Mouse (Mus musculus) thymus, postnatal 4 days (tissue): ENCODE results near the gene Smug1.

ENCODE experiments used
- DNase-seq: peaks from one replicate; pipeline ENCODE4 v3.0.0; 2021

Smug1 gene

DNA sequence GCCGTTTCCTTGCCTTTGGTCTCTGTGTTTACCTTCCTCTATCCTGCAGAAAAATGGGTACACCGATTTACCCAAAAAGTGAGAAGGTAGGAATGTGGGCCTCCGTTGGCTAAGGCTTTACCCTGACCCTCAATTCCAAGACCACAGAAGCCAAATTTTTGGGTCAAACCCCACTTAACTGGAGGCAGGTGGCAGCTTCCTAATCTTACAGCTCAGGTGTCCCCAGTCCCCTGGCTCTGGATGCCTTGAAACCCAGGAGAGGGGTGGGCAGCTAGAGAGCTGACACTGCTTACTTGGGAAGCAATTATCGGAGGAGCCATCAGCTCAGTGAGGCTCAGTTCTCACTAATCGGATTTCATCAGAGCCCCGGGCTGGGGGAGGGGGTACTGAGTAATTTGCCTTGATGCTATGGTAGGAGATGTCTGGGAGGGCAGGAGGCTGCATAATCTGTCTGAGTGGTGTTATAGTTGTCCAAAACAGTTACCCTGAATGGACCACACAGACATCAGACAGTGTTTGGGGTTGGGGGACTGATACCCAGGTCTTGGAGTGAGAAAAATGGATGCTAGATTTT is at the start of gene Smug1:
TSS of gene Smug1 (minus strand) at position 51 of the 574 bp plus-strand sequence.
- DNase-seq = no peak

- no peak for DNase-seq
These were observed 49.2 kb upstream of the Smug1 start for GRCm38 (mm10) chr15:103216052-103216451.

DNA sequence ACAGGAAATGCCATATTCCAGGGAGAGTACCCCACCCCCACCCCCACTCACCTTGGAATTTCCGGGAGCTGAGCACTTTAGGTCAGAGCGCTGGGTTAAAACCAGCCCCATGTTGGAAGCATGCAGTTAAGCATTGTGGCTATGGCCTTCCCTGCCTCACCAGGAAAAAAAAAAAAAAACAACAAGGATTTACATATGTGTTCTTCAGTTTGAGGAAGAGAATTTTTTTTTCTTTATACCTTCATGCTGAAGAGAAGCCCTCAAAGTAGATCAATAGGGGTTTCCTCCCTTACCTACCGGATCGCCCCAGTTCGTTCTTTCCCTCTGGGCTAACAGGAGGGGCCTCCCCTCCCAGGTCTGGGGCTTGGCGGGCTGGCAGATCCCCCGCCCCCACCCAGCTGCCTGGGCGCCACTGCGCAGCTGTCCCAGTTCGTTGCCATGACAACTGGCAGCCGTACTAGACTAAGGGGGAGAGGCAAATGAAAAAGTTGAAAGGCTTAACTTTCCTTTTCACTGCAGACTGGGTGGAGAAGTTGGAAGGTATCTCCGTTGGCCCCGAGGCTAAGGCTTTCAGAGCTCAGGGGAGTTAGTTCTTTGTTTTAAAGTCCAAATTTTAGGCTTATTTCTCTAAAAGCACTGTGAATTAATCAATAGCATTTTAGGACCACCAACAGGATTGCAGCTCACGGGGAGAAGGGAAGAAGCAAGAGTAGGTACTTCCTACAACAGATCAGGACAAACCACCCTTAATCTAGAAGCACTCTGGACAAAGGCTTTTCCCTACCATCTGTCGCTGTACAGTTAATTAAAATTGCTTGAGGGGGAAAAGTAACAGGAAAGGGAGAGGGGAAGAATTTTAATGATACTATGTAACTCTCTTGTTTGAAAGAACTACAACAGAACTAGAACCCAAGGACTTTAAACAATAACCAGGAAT is 48.3 kb upstream of the Smug1 start:
- peak; percentile 94 for DNase-seq

GRCm38 (mm10) chr15:103214149-103214548 is 47.3 kb upstream of the Smug1 start:
- DNase-seq = no peak

DNA sequence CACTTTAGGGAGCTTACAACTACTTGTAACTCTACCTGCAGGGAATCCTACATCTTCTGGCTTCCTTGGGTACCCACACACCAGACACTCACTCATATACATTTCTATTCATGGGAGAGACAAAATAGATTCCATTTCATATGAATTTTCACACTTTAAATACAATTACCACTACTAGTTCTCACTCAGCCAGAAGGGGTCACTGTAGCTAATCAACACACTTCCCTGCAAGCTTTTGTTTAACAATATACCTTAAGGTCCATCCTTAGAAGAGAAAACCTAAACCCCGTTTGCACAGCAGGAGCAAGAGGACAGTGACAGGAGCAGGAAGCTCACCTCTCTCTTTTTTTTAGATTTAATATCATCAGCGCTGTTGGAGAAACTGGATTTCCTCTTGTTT is 38.3 kb upstream of the Smug1 start:
- no peak for DNase-seq

DNA sequence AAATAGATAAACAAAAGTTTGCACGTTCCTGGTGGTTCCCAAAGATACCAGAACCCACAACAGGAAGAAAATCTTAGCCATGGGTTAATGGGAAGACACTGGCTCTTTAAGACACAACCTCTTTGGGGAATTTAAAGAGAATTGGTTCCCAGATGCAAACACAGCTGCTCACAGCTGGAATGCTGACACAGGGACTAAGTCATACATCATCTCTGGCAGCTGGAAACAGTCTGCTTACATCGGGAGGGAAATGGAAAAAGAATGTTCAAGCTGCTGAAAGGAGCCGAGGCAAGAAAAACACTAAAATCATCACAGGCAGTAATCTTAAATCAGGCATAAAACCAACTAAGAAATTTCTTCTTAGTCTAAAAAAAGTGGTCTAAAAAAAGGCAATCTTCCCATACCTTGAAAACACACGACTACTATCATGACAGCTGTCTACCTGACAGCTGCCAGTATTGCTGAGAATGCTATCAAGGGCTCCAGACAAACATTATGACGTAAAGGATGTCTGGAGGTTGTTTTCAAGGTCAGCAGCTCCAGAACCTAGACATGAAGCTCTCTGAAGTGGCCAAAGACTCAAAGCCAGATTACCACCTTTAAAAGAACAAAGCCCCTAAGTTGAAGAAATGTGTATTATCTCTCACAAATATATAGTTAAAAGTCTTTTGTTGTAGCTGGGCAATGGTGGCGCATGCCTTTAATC is 35.3 kb upstream of the Smug1 start:
- no peak for DNase-seq

DNA sequence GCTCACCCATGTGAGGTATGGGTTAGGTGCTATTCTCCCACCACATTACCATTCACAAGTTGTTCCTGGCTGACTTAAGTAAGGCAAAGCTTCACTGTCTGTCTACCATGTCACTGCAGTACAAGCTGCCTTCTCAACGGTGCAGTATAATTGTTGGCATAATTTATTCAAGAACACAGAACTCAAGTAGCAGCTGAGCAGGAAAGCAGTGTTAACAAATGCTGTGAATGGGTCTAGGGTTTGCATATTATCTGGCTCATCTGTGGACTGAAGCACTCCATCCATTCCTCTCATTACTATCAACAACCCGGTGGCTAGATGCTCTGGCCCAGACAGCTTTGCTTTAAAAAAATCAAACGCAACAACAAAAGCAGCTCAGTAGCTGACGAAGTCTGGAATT is 30.9 kb upstream of the Smug1 start:
- DNase-seq = no peak

DNA sequence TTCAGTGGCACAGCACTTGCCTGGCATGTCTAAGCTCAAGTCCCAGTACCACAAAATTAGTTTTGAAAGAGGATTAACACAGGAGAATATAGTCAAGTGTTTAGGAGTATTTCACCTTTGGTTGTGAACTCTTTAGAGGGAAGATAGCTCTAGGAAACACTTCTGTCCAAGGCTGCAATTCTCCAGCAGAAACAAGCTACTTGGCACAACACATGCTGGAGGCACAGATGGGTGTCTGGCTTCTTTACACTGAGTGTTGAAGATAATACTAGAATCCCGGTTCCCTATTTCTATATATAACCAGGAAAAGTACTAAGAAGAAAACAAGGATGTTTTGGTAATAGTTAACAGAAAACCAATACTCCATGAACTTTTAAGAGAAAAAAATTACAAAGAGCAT is 29.9 kb upstream of the Smug1 start:
- DNase-seq = no peak

GRCm38 (mm10) chr15:103193606-103194005 is 26.7 kb upstream of the Smug1 start:
- no peak for DNase-seq

DNA sequence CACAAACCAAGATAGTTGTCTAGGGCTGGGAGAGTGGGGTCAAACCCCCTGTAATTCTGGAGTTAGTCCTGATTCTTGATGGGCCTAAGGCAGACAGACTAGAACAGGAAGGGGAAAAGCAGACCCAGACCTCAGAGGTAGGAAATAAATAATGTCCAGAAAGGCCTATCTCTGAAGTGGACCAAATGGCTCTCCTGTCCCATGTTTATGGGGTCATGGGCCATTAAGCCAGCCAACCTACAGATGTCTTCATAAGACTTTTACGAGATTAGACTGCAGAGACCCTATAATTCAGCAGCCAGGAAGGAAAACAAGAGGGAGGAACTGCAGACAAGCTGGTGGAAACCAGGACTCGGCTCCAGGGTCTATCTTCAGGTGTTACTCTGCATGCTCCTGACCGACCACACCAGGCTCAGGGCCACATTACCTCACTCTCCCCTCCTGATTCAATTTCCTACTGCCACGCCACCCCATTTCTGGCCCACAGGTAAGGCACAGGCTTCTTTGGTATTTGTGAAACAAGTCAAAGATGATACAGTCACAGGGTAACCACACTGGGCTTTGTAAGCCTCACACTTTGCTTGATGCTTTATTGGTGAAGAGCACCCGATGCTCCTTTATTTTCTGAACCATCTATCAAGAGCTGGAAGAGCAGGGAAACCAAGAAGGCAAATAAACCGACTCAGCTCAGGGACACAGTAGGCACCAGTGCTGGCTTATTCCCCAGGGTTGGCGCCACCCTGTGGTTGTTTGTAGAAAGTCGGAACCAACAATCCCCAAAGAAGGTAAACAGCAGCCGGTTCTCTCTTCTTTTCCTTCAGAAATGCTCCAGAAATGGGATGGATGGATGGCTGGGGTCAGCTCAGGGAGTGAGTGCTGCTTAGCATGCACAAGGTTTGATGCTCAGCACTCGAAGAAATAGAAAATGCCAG is 23.9 kb upstream of the Smug1 start:
- DNase-seq = peak; percentile 72

DNA sequence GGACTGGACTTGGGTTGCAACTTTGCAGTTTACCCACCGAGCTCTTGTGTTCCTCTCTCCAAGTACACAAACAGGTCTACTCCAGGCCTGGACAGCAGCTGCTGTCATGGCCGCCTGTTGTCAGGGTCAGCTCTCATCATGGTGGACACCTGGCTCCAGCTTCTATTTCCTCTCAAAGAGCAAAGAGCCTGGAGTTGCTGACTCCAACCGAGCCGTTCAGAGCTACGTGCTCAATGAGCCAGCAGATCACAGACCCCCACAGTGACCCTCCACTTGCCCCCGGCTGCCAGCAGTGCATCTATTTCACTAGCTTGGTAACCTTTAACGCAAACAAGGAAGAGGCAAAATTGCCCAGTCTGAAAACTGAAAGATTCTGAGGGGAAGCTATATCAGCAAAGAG is 23.2 kb upstream of the Smug1 start:
- no peak for DNase-seq

GRCm38 (mm10) chr15:103187803-103188202 is 20.9 kb upstream of the Smug1 start:
- no peak for DNase-seq

GRCm38 (mm10) chr15:103185462-103186198 is 18.7 kb upstream of the Smug1 start:
- DNase-seq = peak; percentile 63

DNA sequence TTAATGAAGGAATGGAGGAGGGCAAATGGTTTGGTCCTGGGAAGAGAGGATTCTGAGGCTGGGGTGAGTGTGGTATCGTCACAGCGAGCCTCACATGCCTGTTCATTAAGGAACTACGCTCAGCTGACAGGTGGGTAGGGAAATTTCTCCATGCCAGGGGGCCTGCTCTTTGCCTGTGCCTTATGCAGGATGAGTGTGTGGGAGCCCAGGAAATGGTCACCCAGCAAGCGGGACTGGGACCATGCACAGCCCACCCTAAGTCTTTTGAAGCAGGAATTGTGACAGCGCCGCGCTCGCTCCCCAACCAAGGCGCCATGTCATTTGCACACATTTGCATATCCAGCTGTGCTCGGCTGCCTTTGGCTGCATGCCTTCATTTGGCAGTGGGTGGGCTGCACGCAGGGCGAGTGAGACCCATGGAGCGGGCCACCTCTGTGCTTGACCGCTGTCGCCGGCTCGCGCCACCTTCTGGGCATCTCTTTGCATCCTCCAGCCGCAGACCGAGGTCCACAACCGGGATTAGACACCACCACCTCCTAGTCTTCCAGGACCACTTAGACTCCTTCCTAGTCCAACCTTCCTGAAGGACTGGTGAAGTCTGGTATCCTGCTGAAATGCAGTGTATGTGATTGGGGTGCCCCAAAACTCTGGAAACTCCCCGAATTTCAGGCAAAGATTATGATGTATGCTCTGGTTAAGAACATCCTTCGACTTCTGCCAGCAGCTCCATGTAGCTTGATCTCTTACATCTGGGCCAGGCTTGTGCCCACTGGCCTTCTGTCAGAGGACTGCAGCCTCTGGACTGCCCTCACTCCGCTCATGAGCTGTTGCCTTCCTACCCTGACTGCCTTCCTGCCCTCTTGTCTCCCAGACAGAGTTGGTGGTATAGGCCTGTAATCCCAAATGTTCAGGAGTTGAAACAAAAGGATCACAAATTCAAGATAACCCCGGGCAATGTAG is 17.0 kb upstream of the Smug1 start:
- no peak for DNase-seq

- DNase-seq = peak; percentile 81
These were observed 16.2 kb upstream of the Smug1 start for GRCm38 (mm10) chr15:103183135-103183534.

DNA sequence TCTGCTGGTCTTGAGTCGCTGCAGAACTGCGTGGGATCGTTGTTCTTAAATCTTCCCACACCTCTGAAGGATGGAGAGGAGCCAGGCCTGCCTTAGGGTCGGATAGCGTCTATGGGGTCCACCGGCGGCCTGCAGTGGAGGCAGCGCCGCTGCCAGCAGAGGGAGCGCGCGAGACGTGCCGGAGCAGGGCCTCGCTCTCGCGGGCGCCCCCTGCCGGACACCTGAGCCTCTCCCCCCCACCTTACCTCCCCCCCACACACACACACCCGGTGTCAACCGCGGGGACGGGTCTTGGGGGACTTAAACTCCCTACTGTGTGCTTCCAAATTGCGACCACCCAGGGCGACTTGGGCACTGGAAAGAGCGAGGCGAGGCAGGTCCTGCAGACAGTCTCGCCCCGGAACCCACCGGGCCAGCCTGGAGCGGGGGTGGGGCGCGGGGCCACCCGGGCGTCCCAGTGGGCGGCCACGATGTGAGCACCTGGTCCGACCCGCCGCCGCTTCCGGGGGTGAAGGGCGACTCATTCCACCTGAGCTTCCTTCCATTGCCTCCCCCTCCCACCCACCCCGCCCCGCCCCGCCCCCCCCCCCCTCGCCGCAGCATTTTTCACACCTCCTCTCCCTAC is 15.4 kb upstream of the Smug1 start:
- peak; percentile 98 for DNase-seq

GRCm38 (mm10) chr15:103180406-103180805 is 13.5 kb upstream of the Smug1 start:
- no peak for DNase-seq

DNA sequence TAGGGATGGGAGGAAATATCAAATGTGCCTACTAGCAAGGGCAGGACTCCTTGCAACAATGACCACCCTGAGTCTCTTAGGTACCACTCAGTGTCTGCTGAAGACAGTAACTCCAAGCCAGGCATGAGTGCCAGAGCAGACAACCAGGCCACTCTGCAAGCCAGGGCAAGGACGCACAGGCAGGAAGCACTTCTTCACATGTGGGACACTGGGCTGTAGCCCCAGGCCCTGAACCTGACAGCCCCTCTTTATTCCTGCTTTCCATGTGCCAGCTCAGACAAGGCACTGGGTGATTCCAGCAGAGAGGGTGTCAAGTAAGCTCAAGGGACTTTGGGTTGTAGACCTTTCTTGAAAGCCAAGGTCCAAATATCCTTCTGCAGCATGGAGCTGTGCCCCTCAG is 11.9 kb upstream of the Smug1 start:
- DNase-seq = no peak

GRCm38 (mm10) chr15:103178137-103178536 is 11.2 kb upstream of the Smug1 start:
- DNase-seq = peak; percentile 77

- no peak for DNase-seq
These were observed 10.7 kb upstream of the Smug1 start for GRCm38 (mm10) chr15:103177611-103178041.
